Mouse (Mus musculus) CH12.LX (cell line): ENCODE results near the gene Inhbe. TPM values are rescaled to one million over a fixed set of nuclear protein-coding genes. Genes with fewer than 3 reads are reported as not detected.

Source experiments
- DNase-seq: peaks from one replicate; pipeline ENCODE4 v3.0.0-alpha.2; 2013; ENCODE audit errors: extremely low read depth
- H3K27ac ChIP-seq: 2 replicates; pipeline ENCODE4 v1.5.1; 2012; ENCODE audit warnings: low read depth, mild to moderate bottlenecking, control low read depth, moderate library complexity; ENCODE audit not compliant: insufficient read depth
- H3K27me3 ChIP-seq: replicated peaks from 2 replicates; pipeline ENCODE3; 2012; ENCODE audit warnings: inconsistent platforms
- H3K36me3 ChIP-seq, 2 experiments: replicated peaks in 1 of 2; 2 replicates each; pipeline versions ENCODE3 to v1.6.1; 2012; ENCODE audit warnings: inconsistent platforms in 1 of 2, low read length in 1 of 2, mild to moderate bottlenecking in 1 of 2, mixed read lengths in 1 of 2, moderate library complexity in 1 of 2; ENCODE audit not compliant: control insufficient read depth in 1 of 2, insufficient read depth in 1 of 2
- H3K4me1 ChIP-seq, 2 experiments: 2 replicates each; pipeline ENCODE4 v1.6.1; 2012; ENCODE audit warnings: inconsistent platforms in 1 of 2, moderate library complexity in 1 of 2; ENCODE audit not compliant: insufficient read depth in 2 of 2, control insufficient read depth in 1 of 2
- H3K4me2 ChIP-seq: 2 replicates; pipeline ENCODE4 v1.6.1; 2012; ENCODE audit warnings: low read depth, mild to moderate bottlenecking, control low read depth; ENCODE audit not compliant: poor library complexity, insufficient read depth, severe bottlenecking
- H3K4me3 ChIP-seq, 3 experiments: fragments of 150-350 bp in 1 of 3; sonication (generic) in 1 of 3; replicated peaks in 1 of 3; 2 replicates each; pipeline versions ENCODE3 to v1.5.1; 2011 to 2012; ENCODE audit warnings: low read depth in 2 of 3, low read length in 2 of 3, mild to moderate bottlenecking in 2 of 3, moderate library complexity in 2 of 3, control low read depth in 1 of 3, improper control_type of control experiment in 1 of 3, inconsistent platforms in 1 of 3, mixed read lengths in 1 of 3; ENCODE audit not compliant: poor library complexity in 1 of 3
- H3K79me2 ChIP-seq: replicated peaks from 2 replicates; pipeline ENCODE4 v1.6.1; 2012; ENCODE audit warnings: mild to moderate bottlenecking, moderate library complexity; ENCODE audit not compliant: control insufficient read depth, poor library complexity, insufficient read depth, severe bottlenecking; ENCODE audit errors: extremely low read depth
- H3K9ac ChIP-seq: 2 replicates; pipeline ENCODE4 v1.6.1; 2012; ENCODE audit warnings: low read depth, mild to moderate bottlenecking, control low read depth, moderate library complexity; ENCODE audit not compliant: insufficient read depth
- H3K9me3 ChIP-seq: replicated peaks from 2 replicates; pipeline ENCODE3; 2012; ENCODE audit warnings: low read length, inconsistent platforms, mixed read lengths
- CTCF ChIP-seq, 2 experiments: IDR thresholded peaks in 1 of 2; conservative IDR thresholded peaks in 1 of 2; 2 replicates each; pipeline ENCODE4 v1.5.1; 2011 to 2012; ENCODE audit warnings: low read depth in 2 of 2, low read length in 2 of 2, improper control_type of control experiment in 1 of 2, inconsistent platforms in 1 of 2, mild to moderate bottlenecking in 1 of 2, moderate library complexity in 1 of 2
- E2F4 ChIP-seq: IDR thresholded peaks from 2 replicates; pipeline ENCODE4 v1.6.1; 2011; ENCODE audit warnings: low read depth, low read length, improper control_type of control experiment; ENCODE audit not compliant: insufficient replicate concordance
- ETS1 ChIP-seq: conservative IDR thresholded peaks from 2 replicates; pipeline ENCODE4 v1.6.1; 2012; ENCODE audit warnings: low read depth, mild to moderate bottlenecking, inconsistent platforms, low read length, improper control_type of control experiment, moderate library complexity
- IRF4 ChIP-seq: IDR thresholded peaks from 2 replicates; pipeline ENCODE4 v1.6.1; 2014; ENCODE audit warnings: low read depth, mild to moderate bottlenecking, inconsistent platforms, low read length, improper control_type of control experiment
- JUND ChIP-seq: conservative IDR thresholded peaks from 2 replicates; pipeline ENCODE4 v1.6.1; 2011; ENCODE audit warnings: low read depth, low read length, improper control_type of control experiment
- KAT2A ChIP-seq: IDR thresholded peaks from 2 replicates; pipeline ENCODE4 v1.6.1; 2012; ENCODE audit warnings: low read length, improper control_type of control experiment, inconsistent platforms; ENCODE audit not compliant: insufficient replicate concordance
- MAZ ChIP-seq: IDR thresholded peaks from 2 replicates; pipeline ENCODE4 v1.6.1; 2012; ENCODE audit warnings: low read depth, mild to moderate bottlenecking, inconsistent platforms, low read length, improper control_type of control experiment, moderate library complexity
- MEF2A ChIP-seq: IDR thresholded peaks from 2 replicates; pipeline ENCODE4 v1.6.1; 2014; ENCODE audit warnings: low read depth, mild to moderate bottlenecking, inconsistent platforms, low read length, improper control_type of control experiment, borderline replicate concordance
- MXI1 ChIP-seq: IDR thresholded peaks from 2 replicates; pipeline ENCODE4 v1.6.1; 2011; ENCODE audit warnings: mild to moderate bottlenecking, low read depth, low read length, improper control_type of control experiment
- NELFE ChIP-seq: IDR thresholded peaks from 2 replicates; pipeline ENCODE4 v1.6.1; 2011; ENCODE audit warnings: low read depth, low read length, improper control_type of control experiment
- NRF1 ChIP-seq: IDR thresholded peaks from 2 replicates; pipeline ENCODE4 v1.6.1; 2014; ENCODE audit warnings: low read depth, mild to moderate bottlenecking, inconsistent platforms, low read length, improper control_type of control experiment, moderate library complexity
- RAD21 ChIP-seq: IDR thresholded peaks from 2 replicates; pipeline ENCODE4 v1.6.1; 2011; ENCODE audit warnings: low read depth, mild to moderate bottlenecking, low read length, improper control_type of control experiment, moderate library complexity
- SIN3A ChIP-seq: IDR thresholded peaks from 2 replicates; pipeline ENCODE4 v1.6.1; 2012; ENCODE audit warnings: low read length, improper control_type of control experiment, inconsistent platforms
- TBP ChIP-seq: conservative IDR thresholded peaks from 2 replicates; pipeline ENCODE4 v1.6.1; 2011; ENCODE audit warnings: low read depth, low read length, improper control_type of control experiment
- UBTF ChIP-seq: IDR thresholded peaks from 2 replicates; pipeline ENCODE4 v1.6.1; 2012; ENCODE audit warnings: low read depth, mild to moderate bottlenecking, inconsistent platforms, low read length, improper control_type of control experiment, moderate library complexity
- ZC3H11A ChIP-seq: IDR thresholded peaks from 2 replicates; pipeline ENCODE4 v1.6.1; 2012; ENCODE audit warnings: low read depth, mild to moderate bottlenecking, inconsistent platforms, low read length, improper control_type of control experiment
- ZNF384 ChIP-seq: IDR thresholded peaks from 2 replicates; pipeline ENCODE4 v1.6.1; 2012; ENCODE audit warnings: low read depth, low read length, improper control_type of control experiment, inconsistent platforms
- dilution Hi-C: fragments of 300-500 bp; cut with MboI; formaldehyde crosslinking; loops from 2 replicates; pipeline ENCODE4 v1.14.3; 2020; ENCODE audit warnings: low sequenced_read_pairs; ENCODE audit not compliant: extremely low pct_unique_long_range_greater_than_20kb, extremely low pct_ligation_motif_present
- in situ Hi-C: fragments of 300-500 bp; cut with MboI; formaldehyde crosslinking; loops from 3 replicates; pipeline ENCODE4 v1.14.3; 2019; ENCODE audit warnings: low sequenced_read_pairs, low pct_ligation_motif_present, low pct_unique_long_range_greater_than_20kb, mixed read lengths
- polyA plus RNA-seq: library from polyadenylated mRNA; unstranded; fragments of >175 nt; gene quantifications from 2 replicates; pipeline ENCODE4 v1.2.1, GENCODE M21; 2012; ENCODE audit warnings: low read depth; ENCODE audit not compliant: insufficient read length
- total RNA-seq, 2 experiments: library from RNA; depleted of rRNA; stranded (reverse); fragments of 300-350 nt in 1 of 2; fragments of >200 nt in 1 of 2; gene quantifications; 2 replicates each; pipeline ENCODE4 v1.2.3; 2012 to 2014

Gene Inhbe
- total and polyA plus RNA-seq, 3 experiments, result 0.83 to 2.6 (median 0.89) TPM

DNA sequence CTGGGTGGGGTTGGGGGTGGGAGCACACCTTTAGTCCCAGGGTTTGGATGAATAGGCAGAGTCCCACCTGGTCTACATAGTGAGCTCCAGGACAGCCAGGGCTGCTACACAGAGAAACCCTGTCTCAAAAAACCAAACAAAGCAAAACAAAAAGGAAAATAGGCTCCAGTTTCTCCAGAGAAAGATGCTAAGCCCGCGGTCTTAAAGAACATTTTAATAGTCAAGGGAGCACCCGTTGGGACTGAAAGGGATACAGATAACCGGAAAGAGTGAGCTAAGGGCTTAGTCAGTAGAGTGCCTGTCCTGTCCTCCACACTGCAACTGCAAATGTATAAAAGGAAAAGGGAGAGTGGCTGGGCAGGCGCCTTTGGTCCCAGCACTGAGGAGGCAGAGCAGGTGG is 12.9 kb upstream of the Inhbe start:
- TF ChIP-seq MXI1, result no peak
- H3K9ac ChIP-seq, result no peak overlapping the region
- no peaks in the 10 kb centered on the region for H3K79me2 ChIP-seq
- in situ Hi-C loops, result no loop called here
- H3K4me2 ChIP-seq, result no peak overlapping the region
- H3K36me3 ChIP-seq, result no peaks in the 10 kb centered on the region
- dilution Hi-C loops, result no loop called here
- H3K4me1 ChIP-seq, result peaks cover 0 to 9% of the 10 kb centered on the region in 2 experiments; a peak in 2 of 4 replicates
- no peaks in the 10 kb centered on the region for H3K27me3 ChIP-seq
- no peak for DNase-seq
- H3K4me3 ChIP-seq, result no peak overlapping the region
- H3K9me3 ChIP-seq, result peaks cover 3% of the 10 kb centered on the region
- H3K27ac ChIP-seq, result no peak overlapping the region

DNA sequence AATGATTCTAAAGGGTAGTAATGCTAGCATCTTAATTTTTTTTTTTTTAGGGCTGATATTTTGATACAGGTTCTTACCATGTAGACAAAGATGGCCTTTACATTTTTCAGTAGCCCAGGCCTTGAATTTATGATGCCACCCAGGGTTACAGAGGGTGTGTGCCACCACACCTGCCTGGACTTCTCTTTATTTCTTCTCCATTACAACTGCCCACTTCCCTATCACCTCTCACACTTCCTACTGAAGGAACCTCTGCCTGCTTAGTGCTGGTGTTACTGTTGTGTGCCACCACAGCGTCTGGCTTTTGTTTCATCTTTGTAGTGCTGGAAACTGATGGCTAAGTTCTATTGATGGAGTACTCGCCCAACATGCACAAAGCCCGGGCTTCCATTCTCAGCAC is 6.5 kb upstream of the Inhbe start:
- no peaks in the 10 kb centered on the region for H3K27me3 ChIP-seq
- H3K4me3 ChIP-seq, result no peak overlapping the region
- dilution Hi-C loops (no loop called here), in situ Hi-C loops (no loop called here)
- no peak overlapping the region for H3K4me2 ChIP-seq
- H3K9ac ChIP-seq, result no peak overlapping the region
- H3K36me3 ChIP-seq, result peaks cover 14 to 22% of the 10 kb centered on the region in 2 experiments
- no peak for TF ChIP-seq MEF2A
- no peak for TF ChIP-seq SIN3A
- TF ChIP-seq RAD21, result no peak
- no peak for TF ChIP-seq KAT2A
- no peak for TF ChIP-seq MAZ
- no peak for TF ChIP-seq E2F4
- no peak for TF ChIP-seq JUND
- TF ChIP-seq NELFE, result no peak
- no peaks in the 10 kb centered on the region for H3K79me2 ChIP-seq
- H3K4me1 ChIP-seq, result peaks cover 2 to 32% of the 10 kb centered on the region in 2 experiments; a peak in 2 of 4 replicates
- peaks cover 3% of the 10 kb centered on the region for H3K9me3 ChIP-seq
- no peak for DNase-seq
- no peak overlapping the region for H3K27ac ChIP-seq

DNA sequence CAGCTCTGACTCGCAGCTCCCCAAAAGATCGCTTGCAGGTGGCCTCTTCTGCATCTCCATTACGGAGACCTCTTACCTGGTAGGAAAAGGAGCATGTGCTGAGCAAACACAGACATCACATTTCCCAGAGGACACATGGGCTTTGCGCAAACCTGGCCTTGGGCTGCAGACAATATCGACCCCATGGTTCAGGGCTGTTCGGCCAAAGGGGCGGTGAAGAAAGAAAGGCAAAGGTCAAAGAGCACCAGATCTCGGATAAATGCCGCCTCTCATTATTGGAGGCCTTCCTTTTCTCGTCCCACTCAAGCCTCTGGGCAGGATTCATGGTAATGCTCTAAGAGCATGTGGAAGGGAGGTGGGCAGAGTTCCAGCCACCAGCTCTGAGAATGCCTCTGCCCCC is 1.1 kb upstream of the Inhbe start:
- no peak overlapping the region for H3K9ac ChIP-seq
- dilution Hi-C loops (no loop called here), in situ Hi-C loops (no loop called here)
- peaks cover 18 to 48% of the 10 kb centered on the region in 2 experiments for H3K4me1 ChIP-seq
- no peaks in the 10 kb centered on the region for H3K27me3 ChIP-seq
- no peaks in the 10 kb centered on the region for H3K79me2 ChIP-seq
- H3K4me3 ChIP-seq, result no peak overlapping the region
- no peaks in the 10 kb centered on the region for H3K9me3 ChIP-seq
- TF ChIP-seq UBTF, result no peak
- no peak for TF ChIP-seq ZNF384
- TF ChIP-seq MXI1, result no peak
- no peak for TF ChIP-seq KAT2A
- TF ChIP-seq CTCF (conservative IDR thresholded peaks at IDR 0.05 in 1 of 2, IDR thresholded peaks at IDR 0.05 in 1 of 2; ENCODE audit: low read depth in 2 of 2, low read length in 2 of 2), result no peak
- no peak for TF ChIP-seq IRF4
- no peak for TF ChIP-seq TBP
- no peak for TF ChIP-seq RAD21
- TF ChIP-seq ZC3H11A, result no peak
- TF ChIP-seq NRF1, result no peak
- no peak for TF ChIP-seq ETS1
- no peak overlapping the region for H3K27ac ChIP-seq
- DNase-seq, result no peak
- peaks cover 17 to 36% of the 10 kb centered on the region in 2 experiments for H3K36me3 ChIP-seq
- no peak overlapping the region for H3K4me2 ChIP-seq
